Mouse (Mus musculus): ENCODE measurements at regions not wholly inside any gene's neighbourhood (a gene's known extent, or its start where the extent isn't known, plus 50 kb on each side); places are given as distances from the start of the nearest gene placed in this dataset.

DNA sequence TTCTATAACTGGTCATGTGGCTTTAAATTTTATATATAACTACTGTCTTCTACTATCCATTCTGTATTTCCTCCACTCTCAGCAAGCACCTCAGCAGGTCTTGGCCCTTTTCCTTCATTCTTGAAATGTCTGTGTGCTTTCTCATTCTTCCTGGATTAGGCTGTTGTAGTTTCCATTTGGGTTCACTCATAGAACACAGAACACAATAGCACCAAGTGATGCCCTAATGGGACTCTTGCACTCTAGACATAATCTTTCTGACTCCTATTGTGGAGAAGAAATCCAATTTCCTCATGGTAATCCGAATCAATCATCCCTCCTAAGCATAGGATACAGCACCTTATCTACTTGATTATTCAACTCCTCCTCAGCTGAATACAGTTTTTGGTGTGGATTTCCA is 667.2 kb downstream of the Gm6685 start:
- TF ChIP-seq POLR2A (IDR thresholded peaks at IDR 0.05; ENCODE audit: borderline replicate concordance, extremely low read depth, insufficient read depth, insufficient read length, poor library complexity, severe bottlenecking) = no peak
- TF ChIP-seq CTCF (IDR thresholded peaks at IDR 0.05; ENCODE audit: borderline replicate concordance, extremely low read depth, insufficient read depth, insufficient read length) = no peak
